Mouse (Mus musculus) spleen, adult 12 weeks (tissue): ENCODE results near the gene Efhd1.
A peak's percentile ranks its signal among the peaks of the same experiment; 100 is the strongest.

Source experiments
- DNase-seq: peaks from one replicate; pipeline ENCODE4 v3.0.0; 2022; ENCODE audit warnings: low spot score

Efhd1 gene

GRCm38 (mm10) chr1:87264134-87265006, at the start of gene Efhd1:
TSS of gene Efhd1 (plus strand) at chr1:87264363.
- no peak for DNase-seq

- DNase-seq = no peak
These were observed 49.4 kb upstream of the Efhd1 start for GRCm38 (mm10) chr1:87214748-87215147.

- DNase-seq = no peak
These were observed 46.2 kb upstream of the Efhd1 start for GRCm38 (mm10) chr1:87217938-87218337.

- DNase-seq = no peak
These were observed 38.4 kb upstream of the Efhd1 start for GRCm38 (mm10) chr1:87225739-87226138.

- DNase-seq = no peak
These were observed 37.6 kb upstream of the Efhd1 start for GRCm38 (mm10) chr1:87226409-87227159.

- DNase-seq = no peak
These were observed 37.0 kb upstream of the Efhd1 start for GRCm38 (mm10) chr1:87227160-87227550.

- DNase-seq = no peak
These were observed 33.6 kb upstream of the Efhd1 start for GRCm38 (mm10) chr1:87230606-87231005.

- DNase-seq = no peak
These were observed 32.0 kb upstream of the Efhd1 start for GRCm38 (mm10) chr1:87232197-87232596.

GRCm38 (mm10) chr1:87239056-87239455, 25.1 kb upstream of the Efhd1 start:
- DNase-seq = no peak

- no peak for DNase-seq
These were observed 21.1 kb upstream of the Efhd1 start for GRCm38 (mm10) chr1:87243021-87243420.

GRCm38 (mm10) chr1:87245430-87245829, 18.7 kb upstream of the Efhd1 start:
- DNase-seq = no peak

- DNase-seq = peak; percentile 42
These were observed 18.0 kb upstream of the Efhd1 start for GRCm38 (mm10) chr1:87245929-87246815.

- no peak for DNase-seq
These were observed 12.0 kb upstream of the Efhd1 start for GRCm38 (mm10) chr1:87252040-87252609.

GRCm38 (mm10) chr1:87255173-87255572, 9.0 kb upstream of the Efhd1 start:
- DNase-seq = no peak

- DNase-seq = no peak
These were observed 6.5 kb upstream of the Efhd1 start for GRCm38 (mm10) chr1:87257691-87258090.

- no peak for DNase-seq
These were observed 5.7 kb upstream of the Efhd1 start for GRCm38 (mm10) chr1:87258484-87258883.

GRCm38 (mm10) chr1:87259316-87259715, 4.8 kb upstream of the Efhd1 start:
- DNase-seq = no peak

GRCm38 (mm10) chr1:87263257-87263656, 906 bp upstream of the Efhd1 start:
- no peak for DNase-seq

- DNase-seq = no peak
These were observed 398 bp upstream of the Efhd1 start for GRCm38 (mm10) chr1:87263796-87264133.

GRCm38 (mm10) chr1:87265200-87265599, 1.0 kb downstream of the Efhd1 start:
- no peak for DNase-seq

GRCm38 (mm10) chr1:87266296-87267090, 2.3 kb downstream of the Efhd1 start:
- no peak for DNase-seq
